Mouse (Mus musculus): ENCODE measurements around the gene Rgs19. TPM values are rescaled to one million over a fixed set of nuclear protein-coding genes. Genes with fewer than 3 reads are reported as not detected.
A peak's percentile ranks its signal among the peaks of the same experiment; 100 is the strongest.

Gene Rgs19
- polyA plus RNA-seq, 1 experiment = 25.7 TPM

GRCm38 (mm10) chr2:181670913-181671311 lies 22.9 kb downstream of the Rgs19 start:
- H3K4me3 ChIP-seq (ENCODE audit: control insufficient read depth, low read depth, low read length) = peak overlapping the region; percentile 82
- H3K36me3 ChIP-seq (ENCODE audit: control insufficient read depth, insufficient read depth, low read length) = no peaks in the 10 kb centered on the region
- no peak overlapping the region for H3K27ac ChIP-seq (ENCODE audit: control insufficient read depth, insufficient read depth, low read depth, low read length)
- no peak for TF ChIP-seq CTCF (IDR thresholded peaks at IDR 0.05; ENCODE audit: control insufficient read depth, insufficient read depth, insufficient replicate concordance, low read depth, low read length)
- no peak for TF ChIP-seq POLR2A (IDR thresholded peaks at IDR 0.05; ENCODE audit: control insufficient read depth, low read depth, low read length)
- H3K27me3 ChIP-seq (ENCODE audit: control insufficient read depth, insufficient read depth, low read length) = no peaks in the 10 kb centered on the region
- peaks cover 32% of the 10 kb centered on the region for H3K4me1 ChIP-seq (ENCODE audit: control insufficient read depth, insufficient read depth, low read length)

GRCm38 (mm10) chr2:181670285-181670912 lies 23.4 kb downstream of the Rgs19 start:
- Histone ChIP-seq H3K4me1 (ENCODE audit: control insufficient read depth, insufficient read depth, low read length) (peaks cover 28% of the 10 kb centered on the region), H3K27ac (ENCODE audit: control insufficient read depth, insufficient read depth, low read depth, low read length) (no peak overlapping the region), H3K4me3 (ENCODE audit: control insufficient read depth, low read depth, low read length) (peak overlapping the region; percentile 82), H3K27me3 (ENCODE audit: control insufficient read depth, insufficient read depth, low read length) (no peaks in the 10 kb centered on the region), H3K36me3 (ENCODE audit: control insufficient read depth, insufficient read depth, low read length) (no peaks in the 10 kb centered on the region)
- TF ChIP-seq POLR2A (IDR thresholded peaks at IDR 0.05; ENCODE audit: control insufficient read depth, low read depth, low read length) (no peak), CTCF (IDR thresholded peaks at IDR 0.05; ENCODE audit: control insufficient read depth, insufficient read depth, insufficient replicate concordance, low read depth, low read length) (no peak)

GRCm38 (mm10) chr2:181663298-181663630 lies 30.5 kb downstream of the Rgs19 start:
- no peaks in the 10 kb centered on the region for H3K36me3 ChIP-seq (ENCODE audit: control insufficient read depth, insufficient read depth, low read length)
- no peak overlapping the region for H3K27ac ChIP-seq (ENCODE audit: control insufficient read depth, insufficient read depth, low read depth, low read length)
- H3K4me1 ChIP-seq (ENCODE audit: control insufficient read depth, insufficient read depth, low read length) = peaks cover 9% of the 10 kb centered on the region
- H3K27me3 ChIP-seq (ENCODE audit: control insufficient read depth, insufficient read depth, low read length) = no peaks in the 10 kb centered on the region
- H3K4me3 ChIP-seq (ENCODE audit: control insufficient read depth, low read depth, low read length) = no peak overlapping the region
- no peak for TF ChIP-seq POLR2A (IDR thresholded peaks at IDR 0.05; ENCODE audit: control insufficient read depth, low read depth, low read length)
- TF ChIP-seq CTCF (IDR thresholded peaks at IDR 0.05; ENCODE audit: control insufficient read depth, insufficient read depth, insufficient replicate concordance, low read depth, low read length) = no peak

- Histone ChIP-seq H3K27ac (ENCODE audit: control insufficient read depth, insufficient read depth, low read depth, low read length) (no peak overlapping the region), H3K4me3 (ENCODE audit: control insufficient read depth, low read depth, low read length) (no peak overlapping the region), H3K4me1 (ENCODE audit: control insufficient read depth, insufficient read depth, low read length) (peaks cover 9% of the 10 kb centered on the region), H3K36me3 (ENCODE audit: control insufficient read depth, insufficient read depth, low read length) (no peaks in the 10 kb centered on the region), H3K27me3 (ENCODE audit: control insufficient read depth, insufficient read depth, low read length) (no peaks in the 10 kb centered on the region)
- TF ChIP-seq POLR2A (IDR thresholded peaks at IDR 0.05; ENCODE audit: control insufficient read depth, low read depth, low read length) (no peak), CTCF (IDR thresholded peaks at IDR 0.05; ENCODE audit: control insufficient read depth, insufficient read depth, insufficient replicate concordance, low read depth, low read length) (no peak)
Measured at GRCm38 (mm10) chr2:181662620-181663297, 31.0 kb downstream of the Rgs19 start.

DNA sequence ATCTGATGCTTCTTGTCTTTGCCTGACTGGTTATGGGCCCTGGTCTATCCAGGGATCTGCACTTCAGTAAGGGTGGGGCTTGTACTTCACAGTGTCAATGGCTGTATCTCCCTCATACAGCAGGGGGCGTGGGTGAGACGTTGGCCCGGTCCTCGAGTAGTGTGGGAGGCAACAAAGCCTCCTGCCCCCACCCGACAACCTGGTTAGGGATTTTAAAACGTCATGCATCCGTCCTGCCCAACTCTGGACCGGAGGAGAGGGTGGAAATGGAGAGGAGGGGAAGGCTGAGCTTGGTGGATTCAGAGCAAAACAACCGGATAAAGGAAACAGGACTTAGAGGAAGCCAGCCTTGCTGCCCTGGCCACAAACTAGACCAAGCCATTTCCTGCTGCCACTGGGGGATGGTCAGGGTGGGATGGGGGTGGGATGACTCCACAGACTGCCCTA lies 34.1 kb downstream of the Rgs19 start:
- H3K27me3 ChIP-seq (ENCODE audit: control insufficient read depth, insufficient read depth, low read length) = no peaks in the 10 kb centered on the region
- no peaks in the 10 kb centered on the region for H3K36me3 ChIP-seq (ENCODE audit: control insufficient read depth, insufficient read depth, low read length)
- H3K4me1 ChIP-seq (ENCODE audit: control insufficient read depth, insufficient read depth, low read length) = peaks cover 9% of the 10 kb centered on the region
- peak overlapping the region; percentile 28; the same call in 1 of the 2 replicates for H3K27ac ChIP-seq (ENCODE audit: control insufficient read depth, insufficient read depth, low read depth, low read length)
- peak overlapping the region; percentile 77 for H3K4me3 ChIP-seq (ENCODE audit: control insufficient read depth, low read depth, low read length)
- TF ChIP-seq CTCF (IDR thresholded peaks at IDR 0.05; ENCODE audit: control insufficient read depth, insufficient read depth, insufficient replicate concordance, low read depth, low read length) = peak; percentile 81; the same call in 1 of the 2 replicates
- TF ChIP-seq POLR2A (IDR thresholded peaks at IDR 0.05; ENCODE audit: control insufficient read depth, low read depth, low read length) = no peak

DNA sequence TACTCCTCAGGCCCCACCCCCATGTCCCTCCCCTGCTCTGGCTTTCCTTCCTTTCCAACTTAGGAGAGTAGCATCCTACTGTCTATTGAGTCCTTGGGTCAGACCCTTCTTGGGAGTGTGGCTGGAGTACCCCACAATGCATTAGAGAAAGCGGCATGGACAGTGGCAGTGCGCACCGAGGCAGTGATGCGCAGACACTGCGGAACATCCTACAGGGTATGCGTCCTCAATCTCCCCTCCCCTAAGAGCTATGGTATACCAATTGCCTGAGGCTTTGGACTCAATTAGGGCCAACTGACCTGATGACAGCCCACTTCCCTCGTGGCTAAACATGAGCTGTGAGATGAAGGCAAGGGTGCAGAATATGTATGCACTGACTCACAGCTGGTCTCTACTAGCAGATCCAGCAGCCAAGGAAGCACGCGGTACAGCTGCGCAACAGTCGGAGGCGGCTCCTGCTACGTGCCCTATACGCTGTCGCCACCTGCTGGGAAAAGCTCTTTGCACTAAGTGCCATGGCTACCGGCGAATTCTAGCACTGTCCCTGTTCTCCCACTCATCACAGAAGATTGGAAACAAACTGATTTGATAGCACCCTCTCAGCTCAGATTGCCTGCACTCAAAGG lies 34.7 kb downstream of the Rgs19 start:
- Histone ChIP-seq H3K4me1 (ENCODE audit: control insufficient read depth, insufficient read depth, low read length) (peaks cover 9% of the 10 kb centered on the region), H3K27me3 (ENCODE audit: control insufficient read depth, insufficient read depth, low read length) (no peaks in the 10 kb centered on the region), H3K4me3 (ENCODE audit: control insufficient read depth, low read depth, low read length) (peak overlapping the region; percentile 77), H3K27ac (ENCODE audit: control insufficient read depth, insufficient read depth, low read depth, low read length) (peak overlapping the region; percentile 54; the same call in 1 of the 2 replicates), H3K36me3 (ENCODE audit: control insufficient read depth, insufficient read depth, low read length) (no peaks in the 10 kb centered on the region)
- peak; percentile 60; the same call in 1 of the 2 replicates for TF ChIP-seq CTCF (IDR thresholded peaks at IDR 0.05; ENCODE audit: control insufficient read depth, insufficient read depth, insufficient replicate concordance, low read depth, low read length)
- TF ChIP-seq POLR2A (IDR thresholded peaks at IDR 0.05; ENCODE audit: control insufficient read depth, low read depth, low read length) = peak; percentile 26; the same call in 1 of the 2 replicates

DNA sequence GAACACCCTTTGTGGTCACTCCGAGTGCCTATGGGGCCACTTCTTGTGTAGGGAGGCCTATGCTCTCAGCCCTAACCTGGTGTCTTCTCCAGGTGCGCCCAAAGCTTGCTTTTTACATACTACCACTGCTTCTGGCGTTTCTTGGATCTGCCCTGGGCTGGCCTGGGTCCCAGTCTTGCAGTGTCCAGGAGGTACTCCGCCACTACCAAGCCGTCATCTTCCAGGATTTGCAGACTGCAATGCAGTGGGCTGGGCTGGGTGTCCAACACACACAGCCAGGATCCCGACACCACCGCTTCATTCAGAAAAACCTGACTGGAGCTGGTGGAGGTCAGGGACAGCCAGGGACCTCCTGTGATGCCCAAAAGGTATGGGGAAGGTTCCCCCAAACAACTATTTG lies 35.2 kb downstream of the Rgs19 start:
- Histone ChIP-seq H3K4me1 (ENCODE audit: control insufficient read depth, insufficient read depth, low read length) (peaks cover 9% of the 10 kb centered on the region), H3K27me3 (ENCODE audit: control insufficient read depth, insufficient read depth, low read length) (no peaks in the 10 kb centered on the region), H3K4me3 (ENCODE audit: control insufficient read depth, low read depth, low read length) (peak overlapping the region; percentile 77), H3K36me3 (ENCODE audit: control insufficient read depth, insufficient read depth, low read length) (no peaks in the 10 kb centered on the region), H3K27ac (ENCODE audit: control insufficient read depth, insufficient read depth, low read depth, low read length) (no peak overlapping the region)
- TF ChIP-seq CTCF (IDR thresholded peaks at IDR 0.05; ENCODE audit: control insufficient read depth, insufficient read depth, insufficient replicate concordance, low read depth, low read length) = no peak
- no peak for TF ChIP-seq POLR2A (IDR thresholded peaks at IDR 0.05; ENCODE audit: control insufficient read depth, low read depth, low read length)

All from testis, adult 2 months (tissue).